Mouse (Mus musculus): ENCODE data around the gene Gatd1.

DNA sequence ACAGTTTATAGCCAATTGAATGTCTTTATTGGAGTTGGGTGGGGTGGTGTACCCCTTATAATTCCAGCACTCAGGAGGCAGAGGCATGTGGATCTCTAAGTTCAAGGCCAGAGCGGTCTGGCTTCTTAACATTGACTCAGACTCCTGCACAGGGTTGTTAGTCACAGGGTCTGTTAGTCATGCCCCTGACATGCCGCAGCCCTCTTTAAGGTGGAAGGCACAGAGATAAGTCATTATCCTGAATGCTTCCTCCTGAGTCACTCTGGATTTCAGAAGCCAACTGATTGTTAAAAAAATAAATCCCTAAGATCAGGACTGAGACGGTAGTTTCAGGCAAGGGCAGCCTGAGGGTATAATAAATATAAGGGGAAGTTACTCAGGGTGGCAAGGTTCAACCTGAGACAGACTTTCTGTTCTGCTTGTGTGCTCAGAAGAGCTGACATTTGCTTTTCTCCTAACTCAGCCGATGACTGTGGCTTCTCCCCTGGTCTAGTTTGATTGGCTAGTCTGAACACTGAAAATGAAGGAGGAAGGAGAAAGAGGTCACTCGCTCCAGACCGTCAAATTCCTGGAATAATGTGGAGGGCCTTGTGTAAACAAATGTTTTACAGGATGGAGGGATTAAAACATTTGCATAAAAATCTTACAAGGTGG lies 41.9 kb downstream of the Gatd1 start:
- no peak for TF ChIP-seq ZNF384 (IDR thresholded peaks at IDR 0.05; ENCODE audit: low read depth, low read length)
- TF ChIP-seq MAFK (IDR thresholded peaks at IDR 0.05; ENCODE audit: insufficient read depth, low read depth, low read length): 0 out of 2 replicates have a peak, but pooled peaks have one; percentile 4
- TF ChIP-seq CHD2 (IDR thresholded peaks at IDR 0.05; ENCODE audit: low read depth, low read length): no peak
- no peak for TF ChIP-seq HCFC1 (IDR thresholded peaks at IDR 0.05; ENCODE audit: borderline replicate concordance, insufficient read depth, low read length)
